Mouse (Mus musculus): Measurements from ENCODE around the gene Scn9a.

The Scn9a gene

DNA sequence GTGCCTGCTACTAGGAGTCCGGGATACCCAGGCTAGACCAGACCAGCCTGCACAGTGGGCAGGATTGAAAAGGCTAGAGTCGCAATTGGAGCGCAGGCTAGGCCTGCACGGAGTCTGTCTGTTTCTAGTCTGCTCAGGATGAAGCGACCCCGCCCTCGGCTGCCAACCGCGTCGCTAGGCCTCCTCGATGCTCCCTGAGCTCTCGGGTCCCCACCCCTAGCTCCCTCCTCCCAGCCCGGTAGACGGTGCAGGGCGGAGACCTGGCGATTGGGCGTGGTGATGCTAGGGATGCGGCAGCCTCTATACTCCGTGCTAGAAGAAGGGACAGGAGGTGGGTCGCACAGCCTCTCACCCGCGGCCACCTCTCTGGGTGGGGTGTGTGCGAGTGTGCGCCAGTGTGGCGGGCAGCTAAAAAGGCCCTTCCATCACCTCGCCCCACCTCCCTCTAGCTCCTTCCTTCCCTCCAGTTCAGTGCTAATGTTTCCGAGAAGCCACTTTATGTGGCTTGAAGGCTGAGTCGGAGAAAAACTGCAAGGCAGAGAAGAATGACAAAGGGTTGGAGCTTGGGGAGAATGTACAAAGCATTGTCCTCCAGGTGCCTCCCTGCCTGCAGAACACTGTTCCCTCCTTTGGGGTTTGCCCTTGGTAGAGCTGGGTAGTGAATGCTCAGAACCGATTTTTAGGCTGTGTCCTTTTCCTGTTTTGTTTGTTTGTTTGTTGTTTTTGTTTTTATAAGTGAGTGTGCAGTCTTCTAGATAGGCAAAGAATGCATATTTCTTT lies at the start of gene Scn9a:
Gene Scn9a (minus strand): TSS at position 383 of the 780 bp plus-strand sequence.
- peak in 1 of 2 experiments; percentile 17 for DNase-seq (ENCODE audit: low spot score in 2 of 2)

DNA sequence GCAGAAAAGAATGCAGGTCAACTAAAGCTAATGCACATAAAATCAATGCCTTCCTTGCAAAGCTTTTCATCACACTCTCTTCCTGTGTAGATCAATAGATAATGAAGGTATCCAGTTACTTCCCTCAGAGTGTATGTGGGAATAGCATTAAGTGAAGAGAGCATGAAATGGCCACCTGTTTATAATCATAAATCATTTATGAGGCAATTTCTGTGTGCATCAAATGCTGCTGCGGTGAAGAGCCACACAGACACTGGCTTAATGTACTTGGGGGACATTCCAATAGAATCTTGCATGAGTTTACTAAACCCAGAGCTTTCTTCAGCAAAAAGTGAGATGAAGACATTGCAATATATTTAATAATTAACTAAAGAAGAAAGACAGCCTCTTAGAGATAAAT lies 27.2 kb upstream of the Scn9a start:
- DNase-seq (ENCODE audit: low spot score in 2 of 2): no peak

DNA sequence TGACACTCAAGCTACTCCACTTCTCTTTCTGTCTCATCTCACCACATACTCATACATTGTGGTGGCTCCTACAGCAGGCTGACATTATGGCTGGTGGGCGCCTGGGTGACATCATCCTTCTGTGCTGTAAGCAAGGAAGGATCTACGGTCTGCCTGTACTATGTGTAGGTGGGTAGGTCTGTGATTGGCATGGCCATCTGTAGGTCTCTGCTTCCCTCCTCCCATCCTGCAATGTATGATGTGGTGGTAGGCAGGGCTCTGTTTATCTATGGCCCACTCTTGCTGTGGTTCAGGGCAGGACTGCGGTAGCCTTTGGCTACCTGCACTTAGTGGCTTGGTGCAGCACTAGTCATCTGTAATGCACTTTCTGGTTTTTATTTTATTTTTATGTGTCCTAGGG lies 21.7 kb upstream of the Scn9a start:
- DNase-seq (ENCODE audit: low spot score in 2 of 2): no peak

DNA sequence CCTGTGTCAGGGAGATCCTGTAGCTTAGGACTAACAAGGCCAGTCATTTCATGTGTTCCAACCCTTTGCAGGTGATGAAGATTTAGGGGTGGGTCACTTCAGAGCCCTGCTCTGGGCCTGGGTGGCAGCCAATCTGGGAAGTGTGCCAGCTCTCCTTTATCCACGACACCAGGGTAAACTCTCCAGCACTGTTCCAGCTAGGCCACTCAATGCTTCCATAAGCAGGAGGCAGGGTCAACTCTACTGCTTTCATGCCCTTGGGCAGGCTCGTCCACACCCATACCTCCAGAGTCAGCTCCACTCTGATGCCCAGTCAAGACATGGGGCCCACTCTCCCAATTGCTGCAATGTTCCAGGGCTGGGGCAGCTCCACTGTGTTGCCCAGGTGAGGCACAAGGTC lies 20.7 kb upstream of the Scn9a start:
- DNase-seq (ENCODE audit: low spot score in 2 of 2): no peak

DNA sequence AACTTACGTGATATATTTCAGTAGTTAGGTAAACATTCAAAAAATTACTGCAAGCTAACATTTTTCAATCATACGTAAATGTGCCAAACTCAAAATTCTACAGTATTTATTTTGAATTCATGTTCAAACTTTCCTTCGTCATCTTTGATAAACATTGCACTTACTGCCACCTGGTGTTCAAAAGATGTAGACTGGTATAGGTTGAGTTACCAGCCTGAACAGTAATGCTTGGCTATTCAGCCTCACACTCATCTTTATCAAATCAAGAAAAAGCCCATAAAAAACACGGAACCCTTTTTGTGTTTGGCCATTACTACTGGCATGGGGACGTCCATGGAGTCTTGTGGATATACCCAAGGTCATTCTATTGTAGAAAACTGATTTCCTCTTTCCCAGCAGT lies 9.6 kb upstream of the Scn9a start:
- DNase-seq (ENCODE audit: low spot score in 2 of 2): no peak

DNA sequence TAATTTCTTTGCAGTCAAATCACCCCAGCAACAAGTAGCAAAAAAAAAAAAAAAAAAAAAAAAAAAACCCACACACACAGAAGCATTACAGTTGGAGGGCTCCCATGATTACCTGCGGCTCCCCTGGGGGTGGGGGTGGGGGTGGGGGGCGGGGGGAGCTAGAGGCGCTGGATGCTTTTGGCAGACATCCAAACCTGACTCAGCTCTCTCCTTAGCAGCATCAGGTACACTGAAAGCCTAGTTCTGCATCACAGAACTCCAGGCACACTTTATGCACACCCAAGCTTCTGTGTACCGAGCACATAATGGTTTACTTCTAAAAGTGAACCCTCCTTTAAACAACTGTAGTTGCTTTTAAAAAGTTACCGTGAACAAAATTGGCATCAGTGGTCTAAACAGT lies 2.0 kb downstream of the Scn9a start:
- DNase-seq (ENCODE audit: low spot score in 2 of 2): no peak

DNA sequence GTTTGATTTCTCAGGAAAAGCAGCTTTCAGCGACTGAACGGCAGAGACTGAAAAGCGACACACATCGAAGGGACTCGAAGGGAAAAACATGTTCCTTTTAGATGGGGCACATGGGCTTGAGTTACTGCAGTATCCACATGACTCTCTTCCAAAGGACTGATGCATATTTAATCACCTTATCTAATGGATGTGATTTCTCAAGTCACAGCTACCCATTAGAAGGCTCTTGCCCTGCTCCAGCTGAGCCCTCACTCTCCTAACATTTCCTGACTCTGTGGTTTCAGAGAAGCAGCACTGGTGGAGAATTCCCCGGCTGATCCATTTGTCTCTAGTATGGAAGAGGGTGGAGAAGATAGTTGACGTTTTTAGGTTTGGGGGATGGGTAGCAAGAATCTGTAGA lies 23.7 kb downstream of the Scn9a start:
- no peak for DNase-seq (ENCODE audit: low spot score in 2 of 2)

DNA sequence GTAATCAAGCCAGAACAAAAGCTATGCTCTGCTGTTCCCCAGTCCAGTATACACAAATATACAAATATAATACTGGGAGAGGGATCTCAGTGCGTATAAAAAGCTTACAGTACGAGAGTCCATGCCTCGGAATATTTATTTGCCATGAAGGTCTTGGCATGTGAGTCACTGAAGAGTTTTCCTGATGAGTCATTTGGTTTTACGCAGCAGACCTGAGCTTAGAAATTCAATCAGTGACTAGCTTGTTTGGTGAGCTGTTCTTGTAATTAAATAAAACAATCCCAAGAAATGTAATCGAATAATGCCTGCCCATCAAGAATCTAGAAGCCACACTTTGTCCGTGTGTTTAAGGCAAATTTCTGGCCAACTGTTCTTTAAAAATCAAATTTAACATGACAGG lies 37.4 kb downstream of the Scn9a start:
- no peak for DNase-seq (ENCODE audit: low spot score in 2 of 2)

DNA sequence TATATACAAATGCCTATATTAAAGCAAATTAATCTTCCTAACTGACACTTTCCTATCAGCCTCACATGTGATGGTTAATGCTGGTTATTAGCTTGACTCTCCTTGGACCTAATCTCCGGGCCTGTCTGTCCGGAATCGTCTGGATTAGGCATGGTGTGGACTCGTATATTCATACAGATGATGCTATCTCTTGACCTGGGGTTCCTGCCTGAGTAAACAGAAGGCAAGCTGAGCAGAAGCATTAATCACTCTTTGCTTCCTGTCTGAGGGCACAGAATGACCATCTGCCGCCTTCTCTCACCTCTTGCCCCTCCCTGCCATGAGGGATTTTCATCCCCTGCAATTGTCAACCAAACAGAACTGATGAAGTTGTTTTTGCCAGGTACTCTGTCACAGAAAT lies 38.6 kb downstream of the Scn9a start:
- DNase-seq (ENCODE audit: low spot score in 2 of 2): no peak

DNA sequence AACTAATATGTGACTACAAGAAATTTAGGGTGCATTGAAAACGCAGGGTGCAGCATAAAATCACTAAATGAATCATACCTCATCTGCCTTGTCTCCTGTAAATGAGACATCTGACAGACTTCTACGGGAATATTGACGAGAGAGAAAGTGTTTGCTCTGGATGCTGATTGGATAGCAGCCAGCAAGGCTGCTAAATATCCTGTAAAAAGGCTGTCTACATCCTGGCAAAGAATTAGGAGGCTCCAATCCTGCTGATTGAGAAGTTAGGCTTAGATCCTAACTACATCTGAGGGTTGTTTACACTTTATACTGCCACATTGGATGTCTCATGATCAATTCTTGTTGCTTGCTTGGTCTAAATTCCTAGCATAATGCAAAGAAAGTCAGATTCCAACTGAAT lies 44.6 kb downstream of the Scn9a start:
- DNase-seq (ENCODE audit: low spot score in 2 of 2): no peak

DNA sequence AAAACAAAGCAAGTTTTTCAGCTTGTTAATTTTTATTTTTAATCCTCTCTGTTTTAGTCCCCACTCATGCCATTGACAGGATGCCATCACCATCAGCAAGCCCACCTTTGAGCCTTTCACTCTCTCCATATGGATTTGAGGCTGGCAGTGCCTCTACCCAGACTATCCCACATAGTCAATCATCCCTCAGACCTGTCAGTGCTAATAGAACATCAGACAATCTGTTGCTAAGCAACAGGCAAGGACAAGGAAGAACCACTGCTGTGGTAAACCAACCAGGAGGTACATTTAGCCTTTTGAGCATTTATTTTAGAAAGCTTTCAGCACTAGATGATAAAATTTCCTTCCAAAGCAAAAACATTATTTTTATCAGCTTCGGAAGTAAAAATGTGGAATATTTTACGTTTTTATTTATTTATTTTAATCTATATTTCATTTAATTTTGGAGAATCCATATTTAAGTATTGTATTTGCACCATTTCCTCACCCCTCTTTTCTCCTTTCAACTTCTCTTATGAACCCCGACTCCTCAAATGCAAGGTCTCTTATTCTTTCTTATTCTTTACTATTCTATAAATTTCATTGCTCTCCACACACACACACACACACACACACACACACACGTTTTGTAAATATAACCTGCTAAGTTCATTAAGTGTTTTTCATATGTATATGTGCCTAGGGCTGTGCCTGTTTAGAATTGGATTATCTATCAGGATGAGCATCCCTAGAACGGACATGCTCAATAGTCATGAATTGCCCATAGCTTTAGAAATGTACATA lies 54.5 kb downstream of the Scn9a start:
- DNase-seq (ENCODE audit: low spot score in 2 of 2): no peak

DNA sequence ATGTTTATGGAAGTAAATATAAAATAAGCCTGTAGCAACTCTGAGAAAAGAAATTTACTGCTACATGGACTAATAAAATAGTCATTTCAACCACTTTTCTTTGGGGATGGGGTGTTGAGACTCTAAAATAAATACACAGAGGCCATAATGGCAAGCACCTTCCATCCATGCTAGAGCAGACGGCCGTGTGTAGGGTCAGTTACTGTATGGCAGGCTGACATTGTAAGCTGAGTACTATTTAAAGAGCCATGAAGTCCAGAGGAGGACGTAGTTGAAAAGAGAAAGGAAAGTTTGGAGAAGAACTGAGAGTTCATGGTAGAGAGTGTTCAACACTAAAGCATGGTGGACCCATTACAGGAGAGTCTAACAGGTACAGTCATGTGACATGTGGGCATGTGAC lies 86.5 kb downstream of the Scn9a start:
- no peak for DNase-seq (ENCODE audit: low spot score in 2 of 2)

DNA sequence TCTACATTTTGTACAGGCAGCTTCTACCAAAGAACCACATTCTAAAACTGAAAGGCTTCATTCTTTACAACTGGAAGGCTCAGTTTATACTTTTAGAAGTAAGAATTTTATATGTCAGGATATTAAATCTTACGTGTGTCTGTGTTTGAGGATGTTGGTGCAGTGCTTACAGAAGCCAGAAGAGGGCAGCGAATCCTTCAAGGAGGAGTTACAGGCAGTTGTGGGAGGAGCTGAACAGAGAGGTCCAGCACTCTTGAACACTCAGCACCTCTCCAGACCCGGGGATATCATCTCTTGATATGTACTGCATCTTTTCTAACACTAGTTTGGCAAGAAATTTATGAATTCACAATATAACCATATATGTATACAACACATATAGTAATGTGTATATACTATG lies 114.8 kb downstream of the Scn9a start:
- no peak for DNase-seq (ENCODE audit: low spot score in 2 of 2)

DNA sequence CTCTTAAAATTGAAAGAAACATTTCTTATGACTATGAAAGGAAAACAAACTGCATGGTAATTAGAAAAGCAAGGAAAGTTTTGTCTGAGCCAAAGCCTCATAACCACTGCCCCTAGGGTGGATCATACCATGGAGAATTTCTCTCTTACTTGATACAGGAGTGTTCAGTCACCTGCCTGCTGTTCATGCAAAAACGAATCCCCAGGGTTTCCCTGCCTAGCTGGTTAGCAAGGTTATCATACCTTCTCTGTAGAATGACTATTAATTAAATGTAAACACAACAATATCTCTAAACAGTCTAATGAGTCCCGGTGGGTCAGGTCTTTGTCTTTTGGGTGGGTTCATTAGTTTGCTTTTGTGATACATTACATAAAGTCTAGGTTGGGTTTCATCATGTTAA lies 123.3 kb downstream of the Scn9a start:
- no peak for DNase-seq (ENCODE audit: low spot score in 2 of 2)

DNA sequence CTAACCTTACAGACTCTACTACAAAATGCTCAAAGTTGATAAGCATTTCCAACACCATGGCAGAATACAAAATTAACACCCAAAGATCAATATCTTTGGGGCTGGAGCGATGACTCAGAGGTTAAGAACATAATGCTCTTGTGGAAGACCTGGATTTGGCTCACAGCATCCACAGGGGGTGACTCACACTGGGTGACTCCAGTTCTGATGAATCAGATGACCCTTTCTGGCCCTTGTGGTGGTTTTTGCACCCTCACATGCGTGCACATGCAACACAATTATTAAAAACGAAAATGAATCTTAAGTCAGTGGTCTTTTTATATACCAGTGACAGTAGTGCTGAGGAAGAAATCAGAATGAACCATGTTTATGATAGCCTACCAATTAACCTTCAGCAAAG lies 126.7 kb downstream of the Scn9a start:
- no peak for DNase-seq (ENCODE audit: low spot score in 2 of 2)

DNA sequence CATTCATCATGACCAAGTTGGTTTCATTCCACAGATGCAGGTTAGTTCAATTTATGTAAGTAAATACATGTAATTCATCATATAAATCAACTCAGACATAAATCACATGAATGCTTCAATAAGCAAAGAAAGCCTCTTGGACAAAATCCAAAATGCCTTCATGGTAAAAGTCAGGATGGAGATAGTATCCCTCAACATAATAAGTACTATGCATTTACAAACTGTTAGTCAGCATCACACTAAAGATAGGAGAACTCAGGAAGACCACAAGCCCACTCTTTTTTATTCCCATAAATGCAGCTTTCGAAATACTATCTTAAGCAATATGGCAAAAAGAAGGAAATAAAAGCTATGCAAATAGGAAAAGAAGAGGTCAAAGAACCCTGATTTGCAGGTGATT lies 127.1 kb downstream of the Scn9a start:
- DNase-seq (ENCODE audit: low spot score in 2 of 2): no peak

DNA sequence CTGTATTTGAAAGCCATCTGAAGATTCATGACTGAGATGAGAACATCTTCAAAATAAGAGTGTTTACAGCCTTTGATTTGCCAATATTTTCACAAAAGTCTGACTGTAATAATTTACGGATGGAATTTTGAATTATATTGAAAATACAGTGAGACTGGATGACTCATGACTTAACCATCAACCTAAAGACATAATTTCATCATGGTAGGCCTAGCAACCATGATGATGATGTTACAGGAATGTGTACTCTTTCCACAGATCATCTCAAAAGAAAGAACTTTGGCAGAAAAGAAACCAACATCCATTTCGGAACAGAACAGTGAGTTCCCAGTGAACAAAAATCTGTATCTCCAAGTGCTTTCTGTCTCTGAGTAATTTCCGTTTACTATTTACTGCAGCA lies 132.6 kb downstream of the Scn9a start:
- no peak for DNase-seq (ENCODE audit: low spot score in 2 of 2)

DNA sequence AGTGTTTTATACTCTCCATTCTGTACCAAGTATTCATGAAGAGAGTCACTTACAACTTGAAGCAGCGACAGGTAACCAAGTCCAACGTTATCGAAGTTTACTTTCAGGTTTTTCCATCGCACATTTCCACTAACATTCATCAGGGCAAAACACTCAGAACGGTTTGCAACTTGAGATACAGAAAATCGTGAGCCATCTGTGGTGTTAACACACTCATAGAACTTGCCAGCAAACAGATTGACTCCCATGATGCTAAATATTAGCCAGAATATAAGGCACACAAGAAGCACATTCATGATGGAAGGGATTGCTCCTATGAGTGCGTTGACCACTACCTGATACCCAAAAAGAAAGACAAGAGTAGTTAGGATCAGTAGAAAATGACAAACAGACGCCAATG lies 140.2 kb downstream of the Scn9a start:
- DNase-seq (ENCODE audit: low spot score in 2 of 2): no peak

DNA sequence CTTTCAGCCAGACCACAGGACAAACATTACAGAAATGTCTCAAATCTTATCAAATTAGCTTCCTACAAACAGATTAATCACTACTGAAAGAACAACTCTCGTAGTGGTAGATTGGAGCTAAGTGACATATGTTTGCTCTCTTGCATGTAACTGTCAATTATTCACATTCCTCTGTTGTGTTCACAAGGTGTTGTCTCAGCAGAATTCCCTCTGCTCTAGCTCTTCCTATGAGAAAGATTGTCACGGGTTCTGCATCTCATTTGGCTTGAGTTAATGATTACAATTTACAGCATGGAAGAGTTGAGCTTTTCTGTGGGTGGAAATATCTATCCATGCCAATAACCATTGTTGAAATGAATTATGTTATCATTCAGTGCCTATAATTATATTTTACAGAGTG lies 156.4 kb downstream of the Scn9a start:
- no peak for DNase-seq (ENCODE audit: low spot score in 2 of 2)

DNA sequence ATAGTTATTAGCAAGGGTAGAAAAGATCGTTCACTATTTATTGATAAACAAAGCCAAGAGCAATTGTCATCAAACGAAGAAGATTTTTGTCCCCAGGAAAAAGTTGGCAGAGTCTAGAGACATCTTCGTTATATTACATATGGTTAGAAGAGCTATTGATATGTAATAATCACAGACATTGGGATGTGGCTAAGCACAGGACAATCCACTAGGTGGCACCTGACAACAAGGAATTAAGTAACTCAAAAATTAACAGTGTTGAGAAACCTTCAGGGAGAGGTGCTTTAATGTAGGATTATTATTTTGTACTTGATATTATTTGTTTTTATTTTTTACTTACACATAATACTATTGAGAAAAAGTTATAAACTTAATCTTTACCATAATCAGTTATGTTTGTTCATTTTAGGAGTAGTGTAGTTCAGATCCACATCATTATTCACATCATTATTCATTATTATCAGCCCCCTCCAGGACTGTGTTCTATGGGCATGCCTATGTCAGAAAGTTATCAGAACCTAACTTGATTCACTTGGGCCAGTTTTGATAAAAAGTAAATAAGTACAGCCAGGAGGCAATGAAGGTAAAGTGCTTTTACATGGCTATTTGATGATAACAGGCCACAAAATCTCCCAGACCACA lies 161.5 kb downstream of the Scn9a start:
- DNase-seq (ENCODE audit: low spot score in 2 of 2): peak in 1 of 2 experiments; percentile 26

DNA sequence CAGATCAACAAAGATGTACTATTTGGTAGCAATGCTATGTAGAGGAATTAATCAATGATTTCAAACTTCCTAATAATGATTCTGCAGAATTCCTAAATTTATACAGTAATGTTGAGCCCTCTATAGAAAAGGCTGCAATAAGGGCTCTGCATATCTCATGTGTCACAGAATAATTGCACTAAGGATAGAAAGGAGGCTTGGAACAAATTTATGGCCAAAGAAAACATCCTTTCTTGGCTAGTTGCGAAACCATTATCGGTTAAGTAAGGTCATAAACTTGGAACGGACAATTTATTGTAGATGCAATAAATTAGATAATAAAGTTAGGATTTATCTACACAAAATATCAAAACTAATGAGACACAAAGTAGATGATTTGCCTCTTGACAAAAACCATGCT lies 169.3 kb downstream of the Scn9a start:
- no peak for DNase-seq (ENCODE audit: low spot score in 2 of 2)

DNA sequence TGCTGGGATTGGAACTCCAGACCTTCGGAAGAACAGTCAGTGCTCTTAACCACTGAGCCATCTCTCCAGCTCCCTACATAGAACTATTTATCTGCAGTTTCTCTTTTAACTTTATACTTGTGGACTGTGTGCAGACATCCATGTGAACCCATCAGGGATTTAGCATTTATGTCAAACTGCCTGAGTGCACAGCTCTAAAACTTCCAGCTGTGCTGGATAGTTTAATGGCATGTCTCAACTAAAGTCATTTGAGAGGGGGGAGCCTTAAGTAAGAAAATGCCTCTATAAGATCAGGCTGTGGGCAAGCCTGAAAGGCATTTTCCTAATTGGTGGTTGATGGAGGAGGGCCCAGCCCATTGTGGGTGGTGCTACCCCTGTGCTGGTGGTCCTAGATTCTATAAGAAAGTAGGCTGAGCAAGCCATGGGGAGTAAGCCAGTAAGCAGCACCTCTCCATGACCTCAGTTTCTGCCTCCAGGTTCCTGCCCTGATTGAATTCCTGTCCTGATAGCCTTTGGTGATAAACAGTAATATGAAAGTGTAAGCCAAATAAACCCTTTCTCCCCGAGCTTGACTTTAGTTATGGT lies 169.8 kb downstream of the Scn9a start:
- no peak for DNase-seq (ENCODE audit: low spot score in 2 of 2)

DNA sequence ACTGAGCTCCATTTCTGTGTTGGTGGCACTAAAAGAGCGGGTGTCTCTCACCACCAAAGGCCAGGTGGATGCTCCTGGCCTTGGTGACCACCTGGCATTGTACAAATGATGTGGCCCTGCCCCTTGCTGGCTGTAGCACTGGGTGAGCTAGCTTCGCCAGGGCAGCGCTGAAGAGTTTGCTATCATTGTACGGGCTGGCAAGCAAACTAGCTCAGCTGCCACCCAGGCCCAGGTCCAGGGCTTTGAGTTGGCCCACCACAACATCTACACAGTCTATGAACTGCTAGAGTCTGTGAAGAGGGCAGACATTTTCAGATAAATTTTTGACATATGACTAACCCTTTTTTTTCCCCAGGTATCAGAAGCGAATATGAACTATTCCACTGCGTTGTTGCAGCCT lies 170.8 kb downstream of the Scn9a start:
- no peak for DNase-seq (ENCODE audit: low spot score in 2 of 2)
